Mouse (Mus musculus): ENCODE data around the gene Ccdc12.
A peak's percentile ranks its signal among the peaks of the same experiment; 100 is the strongest.

The Ccdc12 gene

DNA sequence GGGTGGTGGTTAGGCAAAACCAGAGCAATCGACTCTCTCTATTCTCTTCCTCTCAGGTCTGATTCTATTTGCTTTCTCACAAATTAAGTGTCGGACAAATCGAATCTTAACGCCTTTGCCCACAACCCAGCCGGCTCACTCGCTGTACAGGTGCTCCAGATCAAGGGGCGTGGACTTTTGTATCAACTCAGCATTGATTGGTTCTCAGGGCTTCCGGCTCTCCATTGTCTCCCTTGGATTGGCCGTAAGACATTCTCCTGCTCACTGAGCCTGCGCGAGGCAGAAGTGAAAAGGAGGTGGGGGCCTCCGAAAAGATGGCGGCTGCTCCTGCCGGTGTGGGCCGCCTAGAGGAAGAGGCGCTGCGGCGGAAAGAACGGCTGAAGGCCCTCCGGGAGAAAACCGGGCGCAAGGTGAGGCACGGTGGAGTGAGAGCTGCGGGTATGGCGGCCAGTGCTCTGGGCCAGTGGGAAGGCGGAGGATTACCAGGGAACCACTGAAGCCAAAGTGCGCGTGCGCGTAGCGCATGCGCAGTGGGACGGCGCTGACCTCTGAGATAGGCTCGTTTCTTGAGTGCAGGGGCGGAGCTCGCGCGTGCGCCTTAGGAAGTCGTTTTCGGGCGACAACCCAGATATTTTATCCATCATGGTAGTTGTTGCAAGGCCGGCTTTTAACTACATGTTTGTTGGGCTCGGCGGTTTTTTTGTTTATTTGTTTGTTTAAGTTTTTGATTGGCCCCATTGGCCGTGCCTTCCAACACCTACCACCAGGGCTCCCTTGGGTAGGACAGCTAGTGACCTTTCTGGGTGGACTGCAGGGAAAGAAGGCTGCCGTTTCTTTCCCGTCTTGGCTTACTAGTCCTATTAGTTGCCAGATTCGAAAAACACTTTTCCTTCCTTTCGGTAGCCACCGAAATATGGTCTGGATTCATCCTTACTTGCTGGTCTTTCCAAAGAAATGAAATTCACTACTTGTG, at the start of gene Ccdc12:
Ccdc12 (plus strand) TSS at position 255 of the 973 bp plus-strand sequence.
- peak; percentile 96 for DNase-seq

DNA sequence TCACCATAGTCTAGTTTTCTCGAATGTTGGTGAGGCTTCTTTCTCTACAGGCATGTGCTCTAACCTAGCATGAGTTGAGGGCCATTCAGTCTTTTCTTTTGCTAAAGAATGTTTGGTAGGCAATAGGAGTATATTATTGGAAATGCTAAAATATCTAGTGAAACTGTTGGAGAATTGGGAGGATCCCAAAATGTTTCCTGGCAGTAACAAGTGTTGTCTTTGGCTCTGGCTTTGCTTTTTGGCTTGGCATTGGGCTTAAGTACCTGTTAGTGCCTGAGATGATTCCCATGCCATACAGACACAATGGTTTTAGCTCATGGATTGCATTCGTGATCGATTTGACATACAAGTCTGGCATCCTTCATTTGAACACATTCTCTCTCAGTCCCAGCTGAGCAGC, 44.8 kb upstream of the Ccdc12 start:
- no peak for DNase-seq

DNA sequence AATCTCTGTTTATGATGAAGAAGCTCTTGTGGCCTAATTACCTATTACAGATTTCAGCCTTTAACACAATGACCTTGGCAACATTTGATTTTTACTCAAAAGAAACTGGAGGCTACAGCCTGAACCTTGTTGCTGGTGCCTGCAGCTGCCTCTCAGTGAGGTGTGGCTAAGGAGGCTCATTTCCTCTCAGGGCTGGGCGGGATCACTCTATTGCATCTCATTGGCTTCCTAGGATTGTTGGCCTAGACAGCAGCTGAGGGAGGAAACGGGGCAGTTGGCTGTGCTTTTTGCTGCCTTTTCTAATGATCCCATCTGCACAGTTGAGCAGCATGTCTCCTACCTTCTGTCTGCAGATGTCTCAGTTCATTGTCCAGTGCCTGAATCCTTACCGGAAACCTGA, 39.2 kb upstream of the Ccdc12 start:
- DNase-seq, result peak; percentile 42

DNA sequence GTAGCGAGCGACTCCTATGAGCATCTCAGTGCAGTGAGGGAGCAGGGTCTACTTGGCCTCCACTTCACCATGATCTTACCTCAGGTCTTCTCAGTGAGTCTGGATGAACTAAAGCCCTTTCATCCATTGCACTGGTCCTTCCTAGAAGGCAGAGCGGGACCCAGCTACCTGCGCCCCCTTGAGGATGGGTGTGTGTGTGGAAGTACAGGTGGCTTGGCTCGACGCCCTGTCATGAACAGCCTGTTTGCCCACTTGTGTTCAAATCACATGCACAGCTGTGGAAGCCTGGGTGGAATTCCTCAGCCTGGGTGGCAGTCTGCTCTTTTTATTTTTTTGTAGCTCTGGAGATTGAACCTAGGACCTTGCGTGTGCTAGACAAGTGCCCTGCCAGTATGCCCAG, 36.1 kb upstream of the Ccdc12 start:
- peak; percentile 27 for DNase-seq

DNA sequence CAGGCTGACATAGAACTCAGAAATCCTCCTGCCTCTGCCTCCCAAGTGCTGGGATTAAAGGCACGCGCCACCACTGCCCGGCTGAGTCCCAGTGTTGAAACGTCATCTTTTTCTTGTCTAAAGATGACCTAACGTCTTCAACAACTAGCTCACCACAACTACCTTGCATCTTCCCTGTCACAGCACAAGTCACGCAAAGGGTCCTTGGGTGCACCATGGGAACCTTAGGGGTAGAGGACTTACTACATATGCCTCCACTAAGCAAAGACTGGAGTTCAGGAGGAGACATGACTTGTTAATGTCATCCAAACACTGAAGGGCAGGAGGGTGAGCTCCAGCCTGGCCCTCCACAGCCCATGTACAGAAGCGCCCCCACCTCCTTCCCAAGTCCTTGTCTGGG, 35.6 kb upstream of the Ccdc12 start:
- no peak for DNase-seq

DNA sequence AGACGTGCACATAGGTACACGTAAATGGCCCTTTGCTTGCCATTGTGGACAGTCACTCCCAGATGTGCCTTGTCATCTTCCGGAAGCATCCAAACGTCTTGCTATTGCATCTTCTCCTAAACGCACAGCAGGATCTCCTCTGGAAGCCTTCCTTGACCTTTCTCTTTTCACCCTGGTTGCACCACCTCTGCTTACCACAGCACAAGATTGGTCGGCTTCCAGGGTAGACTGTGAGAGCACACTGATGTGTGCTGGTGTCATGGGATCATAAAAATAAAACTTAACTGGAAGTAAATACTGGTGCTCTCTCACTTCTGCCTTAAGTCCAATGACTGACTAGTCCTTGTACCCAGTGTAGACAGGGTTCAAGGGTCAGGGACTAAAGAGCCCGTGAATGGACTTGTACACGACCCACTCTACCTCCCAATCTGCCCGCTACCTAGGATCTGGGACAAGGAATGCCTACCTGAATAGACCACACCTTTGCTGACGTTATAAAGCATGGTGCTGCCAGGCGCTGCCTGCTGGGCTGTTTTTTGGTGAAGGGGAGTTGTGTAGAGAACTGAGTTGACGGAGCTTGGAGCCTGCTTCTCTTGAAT, 33.6 kb upstream of the Ccdc12 start:
- DNase-seq, result no peak

DNA sequence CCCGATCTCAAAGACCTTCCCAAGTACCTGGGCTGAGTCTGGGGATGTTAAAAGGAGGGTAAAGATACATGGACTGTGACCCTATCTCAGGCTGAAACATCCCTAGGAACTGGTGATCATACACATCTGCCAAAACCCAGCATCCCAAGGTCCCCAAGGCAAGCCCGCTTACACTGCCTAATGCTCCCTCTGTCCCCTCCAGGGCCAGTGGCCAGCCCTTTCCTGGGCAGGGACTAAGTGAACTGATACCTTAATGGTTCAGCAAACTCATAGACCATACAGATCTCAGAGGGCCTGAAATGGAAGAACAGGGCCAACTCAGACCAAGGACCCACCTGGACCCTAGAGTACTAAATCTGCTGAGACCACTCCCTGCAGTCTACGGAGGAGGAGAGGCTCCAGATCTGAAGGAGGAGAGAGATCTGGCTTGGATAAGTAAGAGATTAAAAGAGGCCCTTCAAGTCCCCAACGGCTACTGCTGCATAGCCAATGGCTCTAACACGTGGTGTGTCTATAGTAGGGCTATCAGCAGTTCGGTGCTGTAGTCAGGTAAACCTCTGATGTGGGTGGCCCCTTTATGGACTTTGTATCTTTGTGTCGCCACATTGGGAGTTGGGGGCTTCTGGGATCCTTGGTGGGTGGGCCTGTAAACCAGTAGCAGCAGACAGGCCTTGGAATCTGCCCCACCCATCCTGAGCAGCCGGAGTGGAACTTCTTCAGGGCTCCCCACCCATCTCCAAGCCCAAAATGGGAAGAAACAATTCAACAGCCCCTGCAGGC, 32.7 kb upstream of the Ccdc12 start:
- no peak for DNase-seq

DNA sequence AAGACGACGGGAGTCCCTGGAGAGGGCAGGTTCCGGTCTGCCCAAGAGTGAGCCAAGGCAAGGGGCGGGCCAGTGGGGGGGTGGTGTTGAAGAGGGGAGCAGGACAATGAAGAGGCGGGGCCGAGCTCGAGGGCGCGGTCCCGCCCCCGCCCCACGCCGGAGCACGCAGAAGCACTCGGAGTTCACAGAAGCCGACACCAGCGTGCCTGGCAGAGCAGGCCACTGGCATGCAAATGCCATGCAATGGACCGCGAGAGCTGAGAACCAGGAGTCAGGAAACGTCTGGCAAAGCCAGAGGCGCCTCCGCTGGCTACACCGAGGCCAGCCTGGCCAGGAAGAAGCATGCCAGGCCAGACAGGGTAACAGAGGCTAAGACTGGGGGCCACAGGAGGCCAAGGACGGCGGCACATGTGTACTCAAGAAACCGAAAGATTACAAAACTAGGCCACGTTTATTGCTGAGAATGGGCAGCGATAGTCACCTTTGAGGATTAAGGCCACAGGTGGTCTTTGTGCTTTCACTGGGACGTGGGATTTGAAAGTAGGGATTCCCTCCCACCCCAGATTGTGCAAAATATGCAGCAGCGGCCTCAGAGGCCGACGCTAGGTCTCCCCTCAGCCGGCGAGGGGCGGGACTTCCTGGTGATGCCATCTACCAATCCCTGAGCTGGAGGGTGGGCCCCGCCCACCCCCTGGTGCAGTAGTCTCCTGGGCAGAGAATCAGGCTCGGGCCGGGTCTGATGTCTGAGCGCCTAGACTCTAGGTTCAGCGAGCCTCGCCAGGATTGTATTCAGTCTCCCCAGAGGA, 31.7 kb upstream of the Ccdc12 start, which contains the start of gene Nradd:
Nradd (minus strand) TSS at position 92 of the 806 bp plus-strand sequence.
- DNase-seq, result peak; percentile 96

DNA sequence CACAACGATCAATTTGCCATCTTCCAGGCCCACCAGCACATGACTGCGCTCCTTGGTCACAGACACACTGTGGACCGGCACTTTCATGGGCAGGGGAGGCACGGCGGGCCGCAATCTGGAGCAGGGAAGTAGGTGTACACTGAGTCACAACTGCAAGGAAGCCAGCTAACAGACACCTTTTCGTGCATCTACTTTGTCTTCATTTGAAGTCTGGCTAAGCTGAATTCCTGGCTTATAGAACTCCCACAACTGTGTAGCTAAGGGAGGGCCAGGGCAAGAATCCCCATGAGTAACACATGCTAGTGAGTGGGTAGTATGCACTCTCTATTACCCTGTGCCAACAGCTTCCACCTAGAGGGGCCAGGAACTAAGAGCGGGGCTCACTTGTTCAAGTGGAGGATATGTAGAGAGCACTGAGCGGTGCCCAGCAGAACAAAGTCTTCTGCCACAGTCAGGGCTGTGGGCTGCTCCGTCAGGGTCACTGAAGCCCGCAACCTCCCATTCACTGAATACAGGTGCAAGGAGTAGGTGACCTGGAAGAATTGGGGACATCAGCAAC, 30.9 kb upstream of the Ccdc12 start:
- no peak for DNase-seq

DNA sequence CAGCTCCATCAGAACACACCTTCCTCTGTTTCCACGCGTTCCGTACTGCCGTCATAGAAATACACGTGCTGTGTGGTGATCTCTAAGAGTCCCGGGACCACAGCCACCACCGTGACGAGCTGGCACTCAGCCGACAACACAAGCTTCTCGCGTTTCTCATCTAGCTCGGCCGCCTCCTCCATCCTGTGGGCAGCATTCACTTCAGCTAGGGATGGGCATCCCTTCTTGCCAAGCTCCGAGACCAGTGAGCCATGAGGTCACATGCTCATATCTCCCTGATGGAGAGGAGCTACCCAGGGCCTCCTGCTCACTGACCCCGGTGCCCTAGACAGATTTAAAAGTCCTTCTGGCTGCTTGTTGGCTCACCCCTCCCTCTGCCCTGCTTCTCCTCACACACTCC, 26.1 kb upstream of the Ccdc12 start:
- peak; percentile 62 for DNase-seq

DNA sequence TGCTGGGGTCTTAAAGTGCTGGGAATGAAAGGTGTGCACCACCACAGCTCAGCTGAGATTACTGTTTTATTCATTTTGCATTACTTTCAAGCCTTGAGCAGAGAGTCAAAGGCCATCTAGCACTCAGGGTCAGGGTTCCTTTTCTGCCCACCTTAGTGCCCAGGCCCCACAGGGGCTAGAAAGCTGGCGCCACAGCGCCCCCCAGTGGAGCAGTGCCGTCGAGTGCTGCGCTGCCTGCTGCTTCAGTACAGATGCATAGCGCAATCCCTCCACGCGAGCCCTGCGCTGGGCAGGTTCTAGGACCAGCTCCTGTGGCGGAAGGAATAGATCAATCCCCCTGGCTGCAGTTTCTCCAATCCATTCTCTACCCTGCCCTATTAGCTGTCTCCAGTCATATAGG, 25.1 kb upstream of the Ccdc12 start:
- peak; percentile 76 for DNase-seq

DNA sequence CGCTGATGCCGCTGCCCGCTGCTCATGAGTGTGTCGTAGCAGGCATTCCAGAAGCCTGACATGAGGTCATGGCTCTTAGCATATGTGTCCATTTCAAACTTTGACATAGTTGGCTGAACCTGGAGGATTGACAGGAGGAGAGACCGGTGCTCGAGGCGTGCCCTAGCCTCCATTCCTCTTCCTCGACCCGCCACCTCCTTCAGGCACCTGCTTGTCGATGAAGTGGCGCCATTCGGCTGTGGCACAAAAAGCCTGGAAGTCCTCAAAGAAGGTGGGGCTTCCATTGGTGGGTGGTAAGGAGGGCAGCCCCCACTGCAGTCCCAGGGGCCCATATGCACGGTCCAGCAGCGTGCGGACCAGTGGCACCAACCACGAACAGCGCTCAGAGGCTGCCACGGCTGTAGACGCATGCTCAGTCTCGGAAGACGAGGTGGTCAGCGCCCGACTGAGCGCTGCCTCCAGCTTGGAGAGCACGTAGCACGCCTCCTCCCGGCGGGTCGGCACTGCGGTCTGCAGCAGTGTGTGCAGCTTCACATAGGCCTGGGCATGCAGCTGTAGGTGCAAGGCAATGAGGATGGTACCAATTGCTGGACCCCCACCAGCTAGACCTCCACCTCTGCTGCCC, 24.5 kb upstream of the Ccdc12 start:
- peak; percentile 34 for DNase-seq

DNA sequence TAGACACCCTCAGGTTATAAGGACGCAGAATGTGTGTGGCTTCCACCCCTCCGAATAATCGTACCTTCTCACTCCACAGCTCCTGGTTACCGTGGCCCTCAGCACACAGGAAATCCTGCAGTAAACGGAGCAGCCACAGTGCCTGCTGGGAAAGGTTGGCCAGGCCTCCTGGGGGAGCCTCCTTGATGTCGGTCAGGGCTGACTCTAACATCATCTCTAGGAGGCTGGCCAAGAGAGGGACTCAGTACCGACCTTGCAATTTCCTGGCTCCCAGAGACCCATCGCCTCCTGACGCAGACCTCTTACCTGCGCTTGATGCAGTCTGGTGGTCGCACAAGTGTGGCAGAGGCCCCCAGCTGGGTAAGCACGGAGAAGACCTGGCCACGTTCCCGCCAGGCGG, 23.6 kb upstream of the Ccdc12 start:
- no peak for DNase-seq

DNA sequence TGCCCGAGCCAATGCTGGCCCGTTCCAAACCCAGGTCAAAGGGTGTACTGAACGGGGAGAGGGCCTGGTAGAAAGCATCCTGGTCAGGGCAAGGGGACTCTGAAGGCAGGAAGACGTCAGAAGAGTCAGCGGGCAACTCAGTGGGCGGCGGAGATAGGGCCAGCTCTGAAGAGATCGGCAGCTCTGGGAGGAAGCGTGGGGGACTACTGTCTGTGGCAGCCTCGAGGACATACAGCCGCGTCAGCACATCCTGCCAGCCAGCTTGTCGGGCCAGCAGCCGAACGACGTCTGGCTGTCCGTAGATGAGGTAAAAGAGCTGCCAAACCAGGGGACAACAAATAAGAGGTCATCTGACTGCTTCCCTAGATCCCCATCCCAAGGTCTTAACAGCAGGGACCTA, 22.4 kb upstream of the Ccdc12 start:
- DNase-seq, result peak; percentile 38

DNA sequence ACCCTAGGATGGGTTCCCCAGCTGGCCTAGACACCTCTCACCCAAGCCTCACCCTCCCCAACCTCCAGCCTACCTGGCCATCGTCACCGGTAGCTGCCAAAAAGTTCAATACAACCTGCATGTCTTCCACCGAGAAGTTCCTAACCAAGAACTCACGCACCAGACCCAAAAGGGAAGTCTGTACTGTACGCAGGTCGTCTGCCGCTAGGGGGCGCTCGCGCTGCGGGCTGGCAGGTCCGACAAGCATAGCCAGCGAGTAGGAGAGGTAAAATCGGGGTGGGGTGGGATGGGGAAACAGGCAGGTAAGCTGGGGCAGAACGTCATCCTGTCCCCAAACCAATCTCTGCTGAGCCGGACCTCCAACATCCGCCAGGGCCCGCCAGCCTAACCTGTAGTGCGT, 21.1 kb upstream of the Ccdc12 start:
- DNase-seq, result peak; percentile 96

DNA sequence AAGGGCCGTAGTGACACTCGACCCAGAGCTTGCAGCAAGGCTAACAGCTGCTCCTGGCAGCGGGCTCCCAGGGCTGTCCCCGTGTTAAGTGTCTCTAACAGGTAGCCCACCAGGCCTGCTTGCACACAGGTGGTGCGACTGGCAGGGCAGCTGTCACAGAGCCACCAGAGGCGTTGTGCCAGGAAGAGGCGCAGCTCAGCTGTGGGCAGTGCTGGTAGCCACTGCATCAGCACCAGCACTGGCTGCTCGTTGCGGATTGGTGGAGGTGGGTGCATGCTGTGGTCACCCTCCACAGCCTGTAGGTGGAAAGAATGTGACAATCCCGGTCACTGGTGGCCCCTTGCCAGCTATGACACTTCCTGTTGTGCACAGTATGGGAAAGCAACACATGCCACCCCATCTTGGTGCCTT, 17.7 kb upstream of the Ccdc12 start:
- peak; percentile 55 for DNase-seq

DNA sequence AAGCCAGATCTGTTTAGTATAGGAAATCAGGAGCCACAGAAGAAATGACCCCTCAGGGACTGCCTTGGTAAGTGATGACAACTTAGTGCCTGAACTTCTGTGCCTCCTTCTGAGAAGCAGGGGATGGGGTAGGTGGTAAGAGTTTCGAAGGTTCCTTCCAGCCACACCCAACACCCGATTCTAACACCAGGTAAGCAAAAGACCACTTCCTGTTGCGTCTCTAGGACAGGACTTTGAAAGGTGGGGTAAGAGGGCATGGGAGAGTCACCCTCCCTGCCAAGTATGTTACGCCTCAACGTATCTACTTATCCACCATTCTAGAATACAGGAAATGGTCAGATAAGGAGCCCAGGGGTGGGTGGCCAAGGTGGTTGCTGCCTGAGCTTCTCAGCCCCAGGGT, 15.3 kb upstream of the Ccdc12 start:
- DNase-seq, result no peak

DNA sequence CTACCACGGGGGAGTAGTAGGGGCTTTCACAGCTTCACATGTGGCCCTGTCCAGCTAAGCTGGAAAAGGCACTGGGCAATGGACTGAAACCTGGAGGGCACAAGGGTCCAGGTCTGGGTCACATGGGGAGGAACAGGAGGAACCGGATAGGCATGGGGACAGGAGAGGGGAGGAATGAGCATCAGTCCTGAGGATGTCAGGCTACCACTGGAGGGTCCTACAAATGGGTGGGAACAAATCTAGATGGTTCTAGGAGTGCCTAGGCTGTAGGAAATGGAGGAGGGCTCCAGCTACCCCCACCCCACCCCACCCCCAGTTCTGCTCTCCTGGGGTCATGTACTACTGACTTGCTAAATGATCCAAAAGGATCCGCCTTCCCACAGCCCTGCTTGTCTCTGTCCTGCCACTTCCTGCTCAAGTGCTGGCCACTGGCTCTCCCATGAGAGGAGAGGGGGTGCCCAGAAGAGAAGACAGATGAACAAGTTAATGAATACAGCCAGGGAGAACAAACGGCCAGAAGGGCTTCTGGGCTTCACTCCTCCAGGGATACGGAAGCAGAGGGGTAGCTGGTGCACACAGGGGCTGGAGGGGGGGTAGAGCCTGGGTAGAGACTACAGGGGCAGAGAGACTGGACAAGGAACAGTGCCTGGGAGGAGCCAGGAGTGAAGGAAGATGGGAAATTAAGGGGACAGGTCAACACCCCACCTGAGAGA, 13.3 kb upstream of the Ccdc12 start:
- DNase-seq, result peak; percentile 31

DNA sequence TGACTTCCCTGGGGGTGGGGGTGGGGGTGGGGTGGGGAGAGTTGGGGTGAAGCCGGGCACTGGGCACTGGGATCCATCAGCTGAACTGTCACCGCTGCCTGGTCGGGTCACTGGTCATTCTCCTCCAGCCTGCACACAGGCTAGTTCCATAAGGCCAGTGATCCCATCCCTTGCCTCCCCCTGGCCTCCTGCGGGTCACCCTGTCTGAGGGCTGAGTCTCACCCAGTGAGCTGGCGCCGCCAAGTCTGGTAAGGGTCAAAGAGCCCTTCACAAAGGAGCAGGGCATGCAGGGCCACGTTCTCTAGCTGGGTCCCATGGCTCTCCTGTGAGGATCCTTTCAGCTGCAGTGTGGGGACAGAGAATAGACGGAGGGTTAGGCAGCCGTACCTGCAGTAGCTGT, 12.5 kb upstream of the Ccdc12 start:
- DNase-seq, result peak; percentile 61

DNA sequence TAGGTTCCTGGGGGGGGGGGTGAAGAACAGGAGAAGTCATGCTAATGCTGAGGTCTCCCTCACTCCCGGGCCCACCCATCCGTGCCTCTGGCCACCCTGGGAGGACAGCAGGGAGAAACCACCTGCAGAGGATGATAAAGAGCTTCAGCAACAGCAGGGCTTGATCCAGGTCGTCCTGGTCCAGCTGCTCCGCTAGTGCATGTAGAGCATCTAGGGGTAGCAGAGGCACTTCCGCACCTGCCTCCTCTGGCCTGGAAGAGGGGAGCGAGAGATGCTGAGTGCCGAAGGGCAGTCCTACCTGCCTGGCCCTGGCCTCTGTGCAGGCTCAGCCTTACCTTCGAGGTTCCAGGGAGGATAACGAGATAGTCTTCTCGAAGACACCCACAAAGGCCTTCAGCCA, 12.0 kb upstream of the Ccdc12 start:
- no peak for DNase-seq

DNA sequence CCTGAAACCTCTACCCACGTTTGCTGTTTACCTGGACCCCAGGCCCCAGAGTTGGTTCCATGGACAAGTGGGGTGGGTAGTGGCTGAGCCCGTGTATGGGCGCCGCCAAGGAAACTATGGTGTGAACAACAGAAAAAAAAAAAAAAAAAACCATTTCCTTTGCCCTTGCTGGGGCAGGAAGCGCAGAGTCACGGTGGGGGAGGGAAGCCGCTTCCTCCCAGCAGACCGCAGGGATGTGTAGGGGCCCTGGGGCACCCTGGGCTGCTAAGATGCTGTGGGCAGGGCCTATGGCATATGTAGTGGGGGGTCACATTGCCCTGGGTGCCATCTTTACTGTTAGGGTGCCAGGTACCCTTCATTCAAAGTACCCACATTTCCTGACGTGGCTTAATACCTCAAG, 11.1 kb upstream of the Ccdc12 start:
- DNase-seq, result peak; percentile 26

All from kidney, postnatal 10 days (tissue).